Mouse (Mus musculus): ENCODE results near the gene Polr2l.

Polr2l gene

DNA sequence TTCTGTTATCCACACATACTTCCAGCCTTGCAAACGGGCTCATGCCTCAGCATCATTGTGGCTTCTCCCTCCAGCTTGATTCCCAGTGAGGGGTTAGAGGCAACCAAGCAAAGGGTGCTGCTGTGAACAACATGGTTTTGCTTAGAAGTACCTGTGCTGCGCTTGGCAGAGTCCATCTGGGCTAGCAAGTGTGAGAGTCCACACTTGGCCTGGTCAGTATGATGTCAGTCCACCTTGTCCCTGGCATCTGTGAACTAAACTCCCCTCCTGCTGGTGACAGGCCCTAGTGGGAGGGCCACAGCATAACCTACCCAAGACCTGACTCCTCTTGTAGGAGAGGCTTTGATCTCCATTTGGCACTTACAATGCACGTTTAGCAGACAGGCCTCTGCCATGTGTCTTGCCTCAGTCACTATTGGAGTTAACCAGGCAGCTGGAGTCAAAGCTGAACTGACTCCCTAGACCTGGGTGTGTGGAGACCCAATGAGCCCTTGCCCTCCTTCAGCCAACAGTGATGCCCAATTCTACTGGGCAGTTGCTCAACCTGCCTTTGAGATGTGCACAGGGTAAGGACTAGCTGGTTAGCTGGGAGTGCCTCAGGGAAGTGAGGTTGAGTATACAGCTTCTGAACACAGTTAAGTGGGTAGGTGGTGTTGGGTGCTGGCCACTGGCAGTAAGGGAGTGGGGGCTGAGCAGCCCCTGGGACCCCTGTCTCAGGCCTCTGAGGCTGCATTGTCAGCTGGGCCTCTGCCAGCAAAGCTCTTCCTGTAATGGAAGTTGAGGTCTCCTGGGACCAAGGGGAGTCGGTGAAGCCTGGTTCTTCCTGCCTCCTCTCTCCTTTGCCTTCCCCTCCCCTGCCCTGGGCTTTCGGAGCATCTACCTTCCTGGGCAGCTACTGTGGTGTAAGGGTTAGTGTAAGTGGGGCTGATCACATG, 9.5 kb upstream of the Polr2l start:
- no peak for DNase-seq (ENCODE audit: low spot score in 2 of 2)

DNA sequence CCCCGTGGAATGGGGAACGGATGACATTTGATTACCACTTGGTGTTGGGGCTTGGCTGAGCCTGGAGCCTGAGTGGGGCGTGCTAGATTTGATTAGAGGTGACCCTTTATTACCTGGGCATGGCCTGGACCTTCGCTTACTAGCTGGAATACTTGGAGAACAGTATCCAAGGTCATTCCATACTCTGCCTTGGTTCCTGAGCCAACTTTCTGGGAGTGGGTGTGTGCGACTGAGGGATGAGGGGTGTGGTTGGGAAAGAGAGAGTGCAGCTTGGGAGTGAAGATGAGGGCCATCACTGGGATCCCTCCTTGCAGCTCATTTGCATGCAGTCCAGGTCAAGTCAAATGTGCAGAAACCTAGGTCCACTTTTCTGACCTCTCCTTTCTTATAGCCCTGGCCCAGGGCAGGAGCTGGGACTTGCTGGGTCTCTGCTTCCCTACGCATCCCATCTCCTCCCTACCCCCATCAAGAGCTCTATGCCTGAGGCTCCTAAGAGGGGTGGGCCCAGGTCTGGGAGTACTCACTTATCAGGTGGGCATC, 8.3 kb upstream of the Polr2l start:
- no peak for DNase-seq (ENCODE audit: low spot score in 2 of 2)

DNA sequence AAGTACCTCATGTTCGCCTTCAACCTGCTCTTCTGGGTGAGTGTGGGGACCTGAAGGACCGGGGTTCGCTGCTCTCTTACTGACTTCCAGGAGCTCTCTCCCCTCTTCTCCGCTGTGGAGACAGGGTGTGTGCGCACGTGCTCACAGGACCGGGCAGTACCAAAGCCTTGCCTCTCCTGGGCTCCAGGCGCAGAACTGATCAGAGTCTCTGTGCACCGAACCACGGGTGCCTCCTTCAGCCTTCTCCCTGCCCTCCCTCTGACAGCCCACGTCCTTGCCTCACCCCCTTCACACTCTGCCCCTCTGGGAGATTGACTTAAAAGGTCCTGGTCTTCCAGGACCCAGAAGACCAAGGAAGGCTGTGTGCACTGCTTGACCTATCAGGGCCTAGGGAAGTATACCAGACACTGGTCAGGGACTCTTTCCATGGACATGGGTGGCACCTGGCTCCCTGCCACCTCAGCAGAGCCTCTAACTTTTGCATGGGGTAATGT, 7.6 kb upstream of the Polr2l start:
- no peak for DNase-seq (ENCODE audit: low spot score in 2 of 2)

DNA sequence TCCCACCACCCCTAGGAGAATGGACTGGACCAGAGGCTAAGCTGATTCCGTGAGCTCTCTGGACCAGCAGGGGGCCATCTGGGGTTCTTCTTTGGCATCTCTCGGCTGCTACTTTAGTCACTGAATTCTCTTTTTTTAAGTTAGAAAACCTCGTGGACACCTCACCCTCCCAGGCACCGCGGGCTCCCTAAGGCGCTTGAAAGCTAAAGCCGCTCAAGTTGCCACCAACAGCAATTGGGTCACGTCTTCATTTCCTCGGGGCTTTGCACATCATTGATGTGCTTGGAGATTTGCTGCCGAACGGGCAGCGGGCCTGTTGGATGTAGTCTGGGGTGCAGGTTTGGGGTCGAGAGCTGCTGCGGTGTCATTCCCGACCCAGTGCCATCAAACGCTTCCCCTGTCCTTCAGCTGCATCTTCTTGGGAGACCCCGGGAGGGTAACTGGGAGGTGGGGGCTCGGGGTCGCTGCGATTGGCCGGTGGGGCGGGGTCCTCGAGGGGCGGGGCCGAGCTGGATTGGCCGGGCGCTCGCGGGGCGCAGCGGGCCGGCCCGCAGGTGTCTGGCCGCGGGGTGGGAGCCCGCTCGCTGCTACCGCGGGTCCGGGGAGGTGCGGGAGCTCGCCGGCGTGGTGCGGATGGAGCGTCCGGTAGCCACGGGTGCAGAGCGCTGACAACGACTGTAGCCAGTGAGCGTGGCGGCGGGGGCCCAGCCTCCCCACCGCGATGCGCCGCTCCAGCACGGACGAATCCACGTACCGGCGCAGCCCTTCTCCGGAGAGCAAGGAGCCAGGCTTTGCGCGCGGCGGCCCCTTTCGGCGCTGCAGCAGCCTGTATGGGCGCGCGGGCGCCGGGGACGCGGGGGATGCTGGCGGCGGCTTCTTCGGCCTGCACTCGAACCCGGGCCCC, 6.8 kb upstream of the Polr2l start:
- no peak for DNase-seq (ENCODE audit: low spot score in 2 of 2)

DNA sequence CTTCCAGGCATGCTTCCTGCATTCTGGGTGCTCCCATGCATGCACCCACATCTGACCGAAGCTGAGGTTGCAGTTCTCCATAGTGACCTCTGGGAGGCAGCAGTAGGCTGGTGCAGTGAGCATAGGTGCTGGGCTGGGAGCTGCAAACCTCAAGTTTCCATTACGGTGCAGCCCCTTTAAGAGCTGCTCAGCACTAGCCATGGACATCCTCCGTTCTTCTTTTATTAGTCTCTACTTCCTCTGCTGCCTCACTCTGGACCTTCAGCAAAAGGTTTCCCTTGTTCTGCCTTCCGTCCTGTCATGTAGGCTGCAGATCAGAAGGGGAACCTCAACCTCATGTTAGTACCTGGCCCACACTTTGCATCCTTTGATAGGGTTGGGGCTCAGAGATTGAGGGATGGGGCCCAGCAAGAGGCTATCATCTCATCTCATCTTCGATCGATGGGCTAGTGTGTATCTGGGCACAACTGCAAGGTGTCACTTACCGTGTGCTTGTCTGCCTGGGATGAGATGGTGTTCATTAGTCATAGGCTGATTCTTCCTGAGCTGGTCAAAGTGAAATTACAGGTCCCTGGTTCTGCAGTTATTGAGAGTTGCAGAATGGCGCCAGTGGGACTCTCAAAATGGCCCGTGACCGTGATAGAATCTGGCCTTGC, 6.0 kb upstream of the Polr2l start:
- DNase-seq (ENCODE audit: low spot score in 2 of 2), result no peak

DNA sequence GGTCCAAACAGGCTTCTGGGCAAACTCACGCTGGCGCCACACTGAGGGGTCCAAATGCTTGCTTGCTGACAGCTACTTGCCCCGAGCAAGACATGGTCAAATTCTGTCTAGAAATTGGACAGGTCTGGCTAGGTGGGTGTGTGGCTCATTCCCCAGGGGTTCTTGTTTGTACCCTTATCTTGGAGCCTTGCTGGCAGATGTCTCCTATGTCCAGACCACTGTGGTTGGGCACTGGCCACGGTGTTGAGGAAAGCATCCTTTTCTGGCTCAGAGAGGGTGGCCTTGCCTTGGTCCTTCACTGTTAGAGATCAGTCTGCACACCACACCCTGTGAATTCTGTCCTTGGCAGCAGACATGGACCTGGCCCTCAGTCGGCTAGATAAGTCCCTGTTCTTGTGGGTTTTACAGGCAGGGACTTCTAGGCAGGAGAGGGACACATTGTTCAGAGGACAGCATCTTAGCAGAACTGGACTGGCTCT, 3.4 kb upstream of the Polr2l start:
- DNase-seq (ENCODE audit: low spot score in 2 of 2), result no peak

DNA sequence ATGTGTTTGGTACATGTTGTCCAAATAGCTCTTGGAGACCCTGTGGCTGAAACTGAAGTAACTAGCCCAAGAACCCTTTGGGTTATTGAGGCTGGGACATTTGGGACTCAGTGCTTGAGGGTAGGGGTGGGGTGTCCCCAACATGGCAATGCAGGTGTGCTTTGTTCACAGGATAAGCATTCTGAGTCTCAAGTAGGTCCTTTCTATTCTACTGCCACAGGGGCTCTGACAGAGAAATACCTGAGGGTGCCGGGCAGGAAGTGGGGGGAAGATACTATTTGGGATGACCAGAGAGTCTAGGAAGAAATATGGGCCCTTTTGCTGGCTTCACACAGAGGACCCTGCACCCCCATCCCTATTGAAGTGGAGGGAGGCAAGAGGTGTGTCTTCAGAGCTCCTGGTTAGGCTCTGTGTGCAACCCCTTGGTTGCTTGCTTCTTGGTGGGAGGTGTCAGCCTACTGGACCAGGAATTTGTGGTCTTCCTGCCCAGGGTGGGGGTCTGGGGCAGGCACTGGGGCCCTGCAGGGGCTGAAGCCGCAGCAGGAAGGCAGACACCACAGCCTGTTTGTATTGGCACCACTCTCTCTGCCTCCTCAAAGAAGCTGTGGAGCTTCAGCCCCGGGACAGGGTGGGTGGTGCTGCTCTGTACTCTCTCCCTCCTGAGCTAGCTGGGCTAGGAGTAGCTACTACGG, 2.8 kb upstream of the Polr2l start:
- DNase-seq (ENCODE audit: low spot score in 2 of 2), result no peak

DNA sequence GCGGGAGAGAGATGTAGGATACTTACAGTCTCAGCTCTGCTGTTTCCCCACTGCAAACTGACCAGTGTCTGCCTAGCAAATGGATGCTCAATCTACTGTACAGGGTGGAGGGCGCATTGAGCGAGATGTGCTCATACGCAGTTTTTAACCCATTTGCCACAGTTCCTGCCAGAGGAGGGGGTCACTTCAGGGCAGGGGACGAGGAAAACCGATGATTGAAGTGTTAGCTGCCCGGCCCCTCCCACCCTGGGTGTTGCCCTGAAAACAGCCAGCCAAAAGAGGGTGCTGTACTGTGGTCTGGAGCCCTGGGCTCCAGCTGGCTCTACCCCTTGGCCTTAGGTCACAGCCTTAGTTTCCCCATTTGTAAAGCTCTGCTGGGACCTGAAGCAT, 2.0 kb upstream of the Polr2l start:
- DNase-seq (ENCODE audit: low spot score in 2 of 2), result no peak

DNA sequence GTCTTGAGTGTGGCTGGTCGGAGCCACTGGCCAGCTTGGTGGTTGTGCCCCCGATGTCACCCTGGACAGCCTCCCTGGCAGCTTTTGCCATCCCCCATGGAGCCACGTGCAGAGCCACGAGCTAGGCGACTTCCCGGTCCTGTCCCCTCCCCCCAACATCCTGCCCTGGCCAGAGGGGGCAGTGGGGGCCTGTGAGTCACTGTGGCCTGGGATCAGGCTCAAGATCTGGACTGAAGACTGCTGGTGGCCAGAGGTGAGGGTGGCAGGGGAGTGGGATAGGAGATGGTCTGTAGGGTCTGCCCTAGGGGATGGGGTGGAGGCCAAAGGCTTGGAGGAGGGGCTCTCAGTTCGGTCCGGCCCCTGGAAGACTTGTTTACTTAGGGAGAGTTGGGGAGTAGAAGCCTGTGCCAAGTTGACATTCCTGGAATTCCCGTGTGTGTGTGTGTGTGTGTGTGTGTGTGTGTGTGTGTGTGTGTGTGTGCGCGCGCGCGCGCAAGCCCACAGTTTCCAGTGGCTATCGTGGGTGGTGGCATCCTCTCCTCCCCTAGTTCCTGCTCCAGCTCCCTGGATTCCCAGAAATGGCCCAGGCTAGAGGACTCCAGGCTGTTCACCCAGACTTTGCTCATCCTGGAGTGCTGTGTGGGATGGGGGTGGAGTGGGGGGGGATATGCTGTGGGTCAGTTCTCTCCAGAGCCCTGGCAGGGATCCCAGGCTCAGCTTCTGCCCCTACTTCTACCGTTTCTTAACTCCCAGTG, 1.5 kb upstream of the Polr2l start:
- DNase-seq (ENCODE audit: low spot score in 2 of 2), result no peak

DNA sequence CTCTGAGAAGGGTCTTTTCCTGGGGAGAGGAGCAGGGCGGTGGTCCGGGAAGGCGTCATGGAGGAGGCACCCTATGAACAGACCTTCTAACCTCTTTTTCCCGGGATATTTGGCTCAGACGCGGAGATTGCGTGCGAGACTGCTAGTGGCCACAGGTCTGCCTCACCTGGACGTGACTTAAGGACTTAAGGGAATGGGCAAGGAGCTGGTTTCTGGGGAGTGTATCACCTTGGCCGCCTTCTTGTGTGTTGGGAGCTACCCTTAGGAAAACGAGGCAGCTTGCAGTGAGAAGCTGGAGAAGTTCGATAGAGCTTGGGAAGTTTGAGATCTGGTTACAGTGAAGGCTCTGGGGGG, 850 bp upstream of the Polr2l start:
- no peak for DNase-seq (ENCODE audit: low spot score in 2 of 2)

DNA sequence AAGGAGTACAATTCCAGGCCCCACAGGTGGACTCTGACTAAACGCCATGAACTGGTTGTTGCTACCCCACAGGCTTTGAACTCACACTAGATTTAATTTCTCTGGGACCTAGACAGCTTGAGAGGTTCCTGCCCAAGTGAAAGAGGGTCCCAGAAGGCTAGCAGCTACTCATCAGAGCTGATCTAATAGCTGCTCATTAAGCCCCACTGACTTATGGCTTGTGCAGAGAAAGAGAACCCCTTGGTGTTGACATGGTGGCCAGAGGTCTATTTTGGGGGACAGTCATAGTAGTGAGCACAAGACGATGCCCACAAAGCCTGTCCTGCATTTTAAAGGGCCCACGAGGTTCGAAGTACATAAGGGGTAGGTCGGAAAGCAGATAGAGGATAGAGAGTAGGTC, 772 bp downstream of the Polr2l start:
- no peak for DNase-seq (ENCODE audit: low spot score in 2 of 2)

DNA sequence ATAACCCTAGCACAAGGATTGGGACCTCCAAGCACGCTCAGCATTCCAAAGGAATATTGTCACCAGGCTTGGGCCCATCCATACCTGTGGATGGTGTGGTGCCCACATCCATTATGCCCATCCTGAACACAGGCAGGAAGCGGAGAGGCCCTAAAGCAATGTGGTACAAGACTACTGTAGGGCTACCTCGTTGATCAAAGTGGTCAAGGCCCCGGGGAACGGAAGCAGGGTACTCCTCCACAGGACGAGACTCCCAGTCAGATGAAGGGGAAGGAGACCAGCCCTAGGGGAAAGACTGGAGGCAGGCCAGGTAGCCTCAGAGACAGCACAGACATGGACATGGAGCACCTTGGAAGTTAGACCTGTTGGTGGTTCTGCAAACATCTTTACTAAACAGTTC, 2.2 kb downstream of the Polr2l start:
- DNase-seq (ENCODE audit: low spot score in 2 of 2), result no peak

DNA sequence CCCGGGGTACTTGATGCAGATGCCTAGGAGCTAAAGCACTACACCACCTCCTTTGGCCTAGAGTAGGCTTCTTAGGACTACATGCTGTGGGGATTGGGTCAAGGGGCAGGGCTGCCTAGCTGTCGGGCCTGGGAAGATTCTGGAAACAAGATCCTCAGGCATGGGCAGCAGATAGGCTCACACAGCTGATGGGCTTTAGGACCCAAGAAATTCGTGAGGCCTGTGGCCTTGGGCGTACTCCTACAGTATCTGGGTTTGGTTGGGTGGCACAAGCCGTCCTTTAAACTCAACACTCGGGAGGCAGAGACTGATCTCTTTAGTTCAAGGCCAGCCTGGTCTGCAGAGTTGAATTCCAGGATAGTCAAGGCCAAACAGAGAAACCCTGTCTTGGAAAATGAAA, 2.7 kb downstream of the Polr2l start:
- no peak for DNase-seq (ENCODE audit: low spot score in 2 of 2)

DNA sequence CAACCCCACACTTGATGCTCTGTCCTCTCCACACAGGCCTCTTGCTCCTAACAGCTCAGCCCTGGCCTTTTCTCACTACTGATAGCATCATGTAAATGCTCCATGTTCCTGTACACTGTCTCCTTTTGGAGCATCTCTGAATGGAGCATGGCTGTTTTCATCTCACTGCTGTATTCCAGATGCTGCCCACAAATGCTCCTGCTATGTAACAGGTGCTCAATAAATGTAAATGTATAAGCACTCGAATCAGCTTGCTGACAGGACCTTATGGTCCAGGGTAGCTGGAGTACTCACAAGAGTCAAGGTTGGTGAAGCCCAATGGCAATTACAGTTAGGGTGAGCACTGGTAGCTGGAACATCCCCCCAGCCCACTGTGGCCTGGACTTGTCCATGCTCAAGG, 3.7 kb downstream of the Polr2l start:
- DNase-seq (ENCODE audit: low spot score in 2 of 2), result no peak

DNA sequence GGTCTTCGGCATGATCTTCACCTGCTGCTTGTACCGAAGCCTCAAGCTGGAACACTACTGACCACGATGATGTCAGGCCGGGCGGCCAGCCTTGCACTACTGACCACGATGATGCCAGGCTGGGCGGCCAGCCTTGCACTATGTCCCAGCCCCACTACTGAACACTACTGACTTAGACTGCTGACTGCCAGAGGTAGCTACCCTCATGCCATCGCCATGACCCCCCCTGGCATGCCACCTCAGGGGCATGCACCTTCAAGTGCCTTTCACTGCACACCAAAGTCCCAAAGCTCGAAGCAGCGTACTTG, 4.3 kb downstream of the Polr2l start:
- DNase-seq (ENCODE audit: low spot score in 2 of 2), result no peak

DNA sequence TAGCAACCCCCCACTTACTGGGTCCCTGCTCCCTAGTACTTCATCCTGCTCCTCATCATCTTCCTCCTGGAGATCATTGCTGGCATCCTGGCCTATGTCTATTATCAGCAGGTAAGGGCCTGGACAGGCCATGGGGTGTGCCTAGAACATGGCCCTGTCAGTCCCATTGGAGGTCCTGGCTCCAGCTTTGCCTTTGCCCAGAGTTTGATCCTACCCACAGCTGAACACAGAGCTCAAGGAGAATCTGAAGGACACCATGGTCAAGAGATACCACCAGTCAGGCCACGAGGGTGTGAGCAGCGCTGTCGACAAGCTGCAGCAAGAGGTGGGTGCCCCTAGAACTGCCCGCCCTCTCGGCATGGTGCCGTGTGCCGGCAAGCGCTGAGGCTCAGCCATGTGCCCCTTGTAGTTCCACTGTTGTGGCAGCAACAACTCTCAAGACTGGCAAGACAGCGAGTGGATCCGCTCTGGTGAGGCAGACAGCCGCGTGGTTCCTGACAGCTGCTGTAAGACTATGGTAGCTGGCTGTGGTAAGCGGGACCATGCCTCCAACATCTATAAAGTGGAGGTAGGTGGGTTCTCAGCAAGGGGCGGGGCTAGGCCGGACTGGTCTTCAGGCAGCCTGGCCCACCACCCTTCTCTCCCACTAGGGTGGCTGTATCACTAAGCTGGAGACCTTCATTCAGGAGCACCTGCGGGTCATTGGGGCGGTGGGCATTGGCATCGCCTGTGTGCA, 4.9 kb downstream of the Polr2l start:
- DNase-seq (ENCODE audit: low spot score in 2 of 2), result no peak

DNA sequence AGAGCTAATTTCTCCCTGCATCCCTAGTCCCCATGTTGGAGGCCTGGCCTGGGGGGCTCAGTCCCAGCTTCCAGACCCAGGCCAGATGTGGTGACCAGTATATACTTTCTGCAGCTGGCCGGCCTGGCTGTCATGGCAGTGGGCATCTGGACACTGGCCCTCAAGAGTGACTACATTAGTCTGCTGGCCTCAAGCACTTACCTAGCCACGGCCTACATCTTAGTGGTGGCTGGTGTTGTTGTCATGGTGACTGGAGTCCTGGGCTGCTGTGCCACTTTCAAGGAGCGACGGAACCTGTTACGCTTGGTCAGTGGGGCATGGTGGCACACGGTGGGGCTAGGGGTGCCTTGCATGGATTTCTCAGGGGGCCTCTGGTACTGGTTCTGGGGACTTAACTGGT, 5.6 kb downstream of the Polr2l start:
- DNase-seq (ENCODE audit: low spot score in 2 of 2), result no peak

DNA sequence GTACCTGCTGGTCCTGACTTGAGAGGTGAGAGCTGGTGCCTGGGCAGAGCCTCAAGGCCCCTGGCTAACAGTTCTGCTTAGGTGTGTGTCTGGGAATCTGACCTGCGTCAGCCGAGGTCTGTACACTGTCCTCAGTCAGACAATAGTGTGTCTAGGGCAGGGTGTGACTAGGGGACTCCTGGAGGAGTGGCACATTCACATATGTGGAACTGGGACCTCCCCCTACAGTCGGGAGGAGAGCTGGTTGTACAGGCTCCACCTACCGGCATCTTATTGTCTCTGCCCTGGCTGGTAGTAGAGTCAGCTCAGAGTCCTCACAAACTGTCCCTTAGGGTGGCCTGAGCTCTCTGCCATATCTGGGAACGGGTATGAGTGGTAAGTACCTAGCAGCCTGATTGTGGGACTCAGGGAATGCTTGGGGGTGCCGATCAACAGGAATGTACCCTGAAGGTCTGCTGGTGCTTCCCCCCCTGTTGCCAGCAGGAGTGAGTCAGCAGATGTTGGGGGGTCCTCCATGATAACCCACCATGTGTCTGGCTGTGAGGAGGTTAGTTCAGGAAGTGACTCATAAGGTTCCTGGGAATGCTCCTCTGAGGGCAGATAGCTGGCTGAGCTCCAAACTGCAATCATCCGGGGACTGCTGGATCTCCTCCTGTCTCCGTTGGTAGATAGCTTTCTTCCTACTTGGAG, 6.3 kb downstream of the Polr2l start:
- no peak for DNase-seq (ENCODE audit: low spot score in 2 of 2)

DNA sequence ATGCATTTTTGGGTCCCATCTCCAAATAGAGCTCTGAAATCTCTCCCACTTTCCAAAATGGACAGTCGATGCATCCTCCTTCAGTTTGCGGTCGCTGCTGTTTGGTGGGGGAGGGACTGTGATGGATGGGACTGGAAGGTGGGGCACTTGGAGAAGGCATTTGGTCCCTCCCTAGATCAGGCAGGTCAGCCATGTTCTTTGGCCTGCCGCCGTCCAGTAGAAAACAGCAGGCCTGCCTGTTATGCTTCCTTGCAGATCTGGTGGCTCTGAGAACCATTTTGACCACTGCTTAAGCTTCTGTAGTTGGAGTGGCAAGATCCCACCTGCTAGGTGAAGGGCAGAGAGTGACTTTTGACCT, 6.8 kb downstream of the Polr2l start:
- DNase-seq (ENCODE audit: low spot score in 2 of 2), result no peak
